Mouse (Mus musculus): ENCODE results near the gene Gm9936. TPM values are rescaled to one million over a fixed set of nuclear protein-coding genes. Genes with fewer than 3 reads are reported as not detected.

The Gm9936 gene
- not detected for polyA plus RNA-seq (2015; fragmentation: Illumina TruSeq; extraction: RNeasy Lipid Tissue Mini Kit (QIAGEN cat#74804); ENCODE audit: low read depth, low replicate concordance)

GRCm38 (mm10) chr5:114858582-114858981 lies at the start of gene Gm9936:
Gene Gm9936, minus strand, starts transcription at chr5:114858682.

GRCm38 (mm10) chr5:114896688-114897373 lies 38.3 kb upstream of the Gm9936 start, which contains the start of gene Oasl2:
Gene Oasl2, plus strand, starts transcription at chr5:114896936.

GRCm38 (mm10) chr5:114853364-114853763 lies 5.1 kb downstream of the Gm9936 start, which contains the start of gene 4930519G04Rik:
Gene 4930519G04Rik, plus strand, starts transcription at chr5:114853664.

GRCm38 (mm10) chr5:114822796-114823688 lies 35.4 kb downstream of the Gm9936 start, which contains the start of gene 1500011B03Rik:
Gene 1500011B03Rik, minus strand, starts transcription at chr5:114823468.

Other genes with a start within 250 kb of the Gm9936 start
- gene Trpv4, start 200.3 kb downstream of the Gm9936 start, polyA plus RNA-seq (2015; fragmentation: Illumina TruSeq; extraction: RNeasy Lipid Tissue Mini Kit (QIAGEN cat#74804); ENCODE audit: low read depth, low replicate concordance), result 2.3 TPM
- gene Gltp, start 167.7 kb downstream of the Gm9936 start, polyA plus RNA-seq (2015; fragmentation: Illumina TruSeq; extraction: RNeasy Lipid Tissue Mini Kit (QIAGEN cat#74804); ENCODE audit: low read depth, low replicate concordance), result 50.0 TPM
- 8.2 TPM for gene Tchp, start 150.9 kb downstream of the Gm9936 start, polyA plus RNA-seq (2015; fragmentation: Illumina TruSeq; extraction: RNeasy Lipid Tissue Mini Kit (QIAGEN cat#74804); ENCODE audit: low read depth, low replicate concordance)
- 28.7 TPM for gene Ankrd13a, start 84.0 kb downstream of the Gm9936 start, polyA plus RNA-seq (2015; fragmentation: Illumina TruSeq; extraction: RNeasy Lipid Tissue Mini Kit (QIAGEN cat#74804); ENCODE audit: low read depth, low replicate concordance)
- gene Git2, start 83.2 kb downstream of the Gm9936 start, polyA plus RNA-seq (2015; fragmentation: Illumina TruSeq; extraction: RNeasy Lipid Tissue Mini Kit (QIAGEN cat#74804); ENCODE audit: low read depth, low replicate concordance), result 32.9 TPM
- 192 TPM for gene 1500011B03Rik, start 35.2 kb downstream of the Gm9936 start, polyA plus RNA-seq (2015; fragmentation: Illumina TruSeq; extraction: RNeasy Lipid Tissue Mini Kit (QIAGEN cat#74804); ENCODE audit: low read depth, low replicate concordance)
- not detected for gene 4930519G04Rik, start 5.0 kb downstream of the Gm9936 start, polyA plus RNA-seq (2015; fragmentation: Illumina TruSeq; extraction: RNeasy Lipid Tissue Mini Kit (QIAGEN cat#74804); ENCODE audit: low read depth, low replicate concordance)
- 2.7 TPM for gene Oasl2, start 38.3 kb upstream of the Gm9936 start, polyA plus RNA-seq (2015; fragmentation: Illumina TruSeq; extraction: RNeasy Lipid Tissue Mini Kit (QIAGEN cat#74804); ENCODE audit: low read depth, low replicate concordance)
- gene Oasl1, start 64.6 kb upstream of the Gm9936 start, polyA plus RNA-seq (2015; fragmentation: Illumina TruSeq; extraction: RNeasy Lipid Tissue Mini Kit (QIAGEN cat#74804); ENCODE audit: low read depth, low replicate concordance), result 0.46 TPM
- gene 2210016L21Rik, start 83.5 kb upstream of the Gm9936 start, polyA plus RNA-seq (2015; fragmentation: Illumina TruSeq; extraction: RNeasy Lipid Tissue Mini Kit (QIAGEN cat#74804); ENCODE audit: low read depth, low replicate concordance), result 117 TPM
- not detected for gene Hnf1a, start 112.4 kb upstream of the Gm9936 start, polyA plus RNA-seq (2015; fragmentation: Illumina TruSeq; extraction: RNeasy Lipid Tissue Mini Kit (QIAGEN cat#74804); ENCODE audit: low read depth, low replicate concordance)
- gene Sppl3, start 152.5 kb upstream of the Gm9936 start, polyA plus RNA-seq (2015; fragmentation: Illumina TruSeq; extraction: RNeasy Lipid Tissue Mini Kit (QIAGEN cat#74804); ENCODE audit: low read depth, low replicate concordance), result 40.3 TPM
- gene Gm10401, start 239.6 kb upstream of the Gm9936 start, polyA plus RNA-seq (2015; fragmentation: Illumina TruSeq; extraction: RNeasy Lipid Tissue Mini Kit (QIAGEN cat#74804); ENCODE audit: low read depth, low replicate concordance), result not detected